Mouse (Mus musculus): Measurements from ENCODE around the gene Asxl1.

- TF ChIP-seq CTCF (IDR thresholded peaks at IDR 0.05; ENCODE audit: low read depth), result no peak
- TF ChIP-seq EP300 (IDR thresholded peaks at IDR 0.05; ENCODE audit: low read depth), result no peak
These were observed 59.3 kb downstream of the Asxl1 start for GRCm38 (mm10) chr2:153404882-153405281.
